Mouse (Mus musculus) macrophage (primary cell): ENCODE results near the gene Tnrc18. TPM values are rescaled to one million over a fixed set of nuclear protein-coding genes. Genes with fewer than 3 reads are reported as not detected.

Experiments used
- H3K27ac ChIP-seq: fragments of 350-480 bp; formaldehyde crosslinking; 2 replicates; pipeline ENCODE4 v1.9.0; 2021
- H3K36me3 ChIP-seq: fragments of 350-480 bp; formaldehyde crosslinking; 2 replicates; pipeline ENCODE4 v1.9.0; 2021; ENCODE audit errors: inconsistent target
- H3K4me3 ChIP-seq: fragments of 350-480 bp; formaldehyde crosslinking; 2 replicates; pipeline ENCODE4 v1.9.0; 2021; ENCODE audit errors: inconsistent target
- H3K79me2 ChIP-seq: fragments of 350-480 bp; formaldehyde crosslinking; 2 replicates; pipeline ENCODE4 v1.9.0; 2021; ENCODE audit errors: inconsistent target
- WGBS: methylation state at CpG from one replicate; pipeline ENCODE4 v1.1.7; 2026; ENCODE audit warnings: inconsistent platforms; ENCODE audit not compliant: missing documents; 5-methylcytosine and 5-hydroxymethylcytosine counted together
- polyA plus RNA-seq: library from polyadenylated mRNA; stranded (reverse); fragments of 250-400 nt; gene quantifications from 3 replicates; pipeline ENCODE4 v1.2.4, GENCODE M21; 2018; ENCODE audit warnings: inconsistent platforms

The Tnrc18 gene
- polyA plus RNA-seq, 1 experiment from 2014 or later = 25.5 TPM

GRCm38 (mm10) chr5:142719897-142720296 lies 97.6 kb downstream of the Tnrc18 start:
- Histone ChIP-seq H3K4me3 (no peak overlapping the region), H3K36me3 (no peaks in the 10 kb centered on the region), H3K79me2 (no peaks in the 10 kb centered on the region), H3K27ac (no peak overlapping the region)
- 91% methylated on average over 11 of the region's 13 CpGs for WGBS

GRCm38 (mm10) chr5:142718486-142718885 lies 99.0 kb downstream of the Tnrc18 start:
- Histone ChIP-seq H3K79me2 (no peaks in the 10 kb centered on the region), H3K36me3 (no peaks in the 10 kb centered on the region), H3K27ac (no peak overlapping the region), H3K4me3 (no peak overlapping the region)
- WGBS = 80% methylated on average over 21 of the region's 25 CpGs

GRCm38 (mm10) chr5:142718037-142718436 lies 99.4 kb downstream of the Tnrc18 start:
- Histone ChIP-seq H3K79me2 (no peaks in the 10 kb centered on the region), H3K27ac (no peak overlapping the region), H3K4me3 (no peak overlapping the region), H3K36me3 (no peaks in the 10 kb centered on the region)
- WGBS = 27% methylated on average over 4 of the region's 4 CpGs

- Histone ChIP-seq H3K36me3 (no peaks in the 10 kb centered on the region), H3K27ac (no peak overlapping the region), H3K79me2 (no peaks in the 10 kb centered on the region), H3K4me3 (no peak overlapping the region)
- 82% methylated on average over 6 of the region's 6 CpGs for WGBS
These were observed 101.4 kb downstream of the Tnrc18 start for GRCm38 (mm10) chr5:142716056-142716455.

GRCm38 (mm10) chr5:142715059-142715458 lies 102.4 kb downstream of the Tnrc18 start:
- Histone ChIP-seq H3K4me3 (no peak overlapping the region), H3K27ac (no peak overlapping the region), H3K36me3 (no peaks in the 10 kb centered on the region), H3K79me2 (no peaks in the 10 kb centered on the region)
- WGBS = 83% methylated on average over 7 of the region's 9 CpGs

GRCm38 (mm10) chr5:142713966-142714365 lies 103.5 kb downstream of the Tnrc18 start:
- no peak overlapping the region for H3K27ac ChIP-seq
- no peaks in the 10 kb centered on the region for H3K79me2 ChIP-seq
- H3K4me3 ChIP-seq = no peak overlapping the region
- WGBS = 89% methylated on average over 10 of the region's 10 CpGs
- H3K36me3 ChIP-seq = no peaks in the 10 kb centered on the region

- WGBS = 84% methylated on average over 5 of the region's 5 CpGs
- no peaks in the 10 kb centered on the region for H3K36me3 ChIP-seq
- no peaks in the 10 kb centered on the region for H3K79me2 ChIP-seq
- H3K27ac ChIP-seq = no peak overlapping the region
- H3K4me3 ChIP-seq = no peak overlapping the region
These were observed 105.1 kb downstream of the Tnrc18 start for GRCm38 (mm10) chr5:142712373-142712772.

GRCm38 (mm10) chr5:142709436-142709835 lies 108.0 kb downstream of the Tnrc18 start:
- H3K4me3 ChIP-seq = no peak overlapping the region
- no peak overlapping the region for H3K27ac ChIP-seq
- 78% methylated on average over 7 of the region's 7 CpGs for WGBS
- H3K36me3 ChIP-seq = no peaks in the 10 kb centered on the region
- no peaks in the 10 kb centered on the region for H3K79me2 ChIP-seq

- Histone ChIP-seq H3K36me3 (no peaks in the 10 kb centered on the region), H3K4me3 (no peak overlapping the region), H3K79me2 (no peaks in the 10 kb centered on the region), H3K27ac (no peak overlapping the region)
- WGBS = 75% methylated on average over 5 of the region's 5 CpGs
These were observed 109.8 kb downstream of the Tnrc18 start for GRCm38 (mm10) chr5:142707709-142708108.

GRCm38 (mm10) chr5:142703569-142703968 lies 113.9 kb downstream of the Tnrc18 start:
- Histone ChIP-seq H3K79me2 (no peaks in the 10 kb centered on the region), H3K27ac (no peak overlapping the region), H3K4me3 (no peak overlapping the region), H3K36me3 (no peaks in the 10 kb centered on the region)
- 89% methylated on average over 8 of the region's 10 CpGs for WGBS

- Histone ChIP-seq H3K27ac (no peak overlapping the region), H3K79me2 (no peaks in the 10 kb centered on the region), H3K36me3 (no peaks in the 10 kb centered on the region), H3K4me3 (no peak overlapping the region)
- 21% methylated on average over 18 of the region's 18 CpGs for WGBS
These were observed 114.8 kb downstream of the Tnrc18 start for GRCm38 (mm10) chr5:142702511-142703138.

GRCm38 (mm10) chr5:142701651-142702510 lies 115.6 kb downstream of the Tnrc18 start:
- no peaks in the 10 kb centered on the region for H3K79me2 ChIP-seq
- no peaks in the 10 kb centered on the region for H3K36me3 ChIP-seq
- H3K4me3 ChIP-seq = no peak overlapping the region
- H3K27ac ChIP-seq = no peak overlapping the region
- WGBS = 3% methylated on average over 57 of the region's 72 CpGs

- H3K4me3 ChIP-seq = no peak overlapping the region
- no peaks in the 10 kb centered on the region for H3K36me3 ChIP-seq
- H3K27ac ChIP-seq = no peak overlapping the region
- 11% methylated on average over 15 of the region's 15 CpGs for WGBS
- H3K79me2 ChIP-seq = no peaks in the 10 kb centered on the region
These were observed 116.4 kb downstream of the Tnrc18 start for GRCm38 (mm10) chr5:142700842-142701589.

- WGBS = 67% methylated on average over 2 of the region's 2 CpGs
- no peak overlapping the region for H3K4me3 ChIP-seq
- no peaks in the 10 kb centered on the region for H3K79me2 ChIP-seq
- no peak overlapping the region for H3K27ac ChIP-seq
- no peaks in the 10 kb centered on the region for H3K36me3 ChIP-seq
These were observed 119.7 kb downstream of the Tnrc18 start for GRCm38 (mm10) chr5:142697742-142698141.

GRCm38 (mm10) chr5:142696865-142697264 lies 120.6 kb downstream of the Tnrc18 start:
- WGBS = 86% methylated on average over 6 of the region's 6 CpGs
- no peak overlapping the region for H3K27ac ChIP-seq

More at GRCm38 (mm10) chr5:142696865-142697264, 120.6 kb downstream of the Tnrc18 start:
- Histone ChIP-seq H3K4me3 (no peak overlapping the region), H3K36me3 (no peaks in the 10 kb centered on the region), H3K79me2 (no peaks in the 10 kb centered on the region)
